27 mouse cellular contexts compared by ENCODE assay signal in the genomic region with DNA sequence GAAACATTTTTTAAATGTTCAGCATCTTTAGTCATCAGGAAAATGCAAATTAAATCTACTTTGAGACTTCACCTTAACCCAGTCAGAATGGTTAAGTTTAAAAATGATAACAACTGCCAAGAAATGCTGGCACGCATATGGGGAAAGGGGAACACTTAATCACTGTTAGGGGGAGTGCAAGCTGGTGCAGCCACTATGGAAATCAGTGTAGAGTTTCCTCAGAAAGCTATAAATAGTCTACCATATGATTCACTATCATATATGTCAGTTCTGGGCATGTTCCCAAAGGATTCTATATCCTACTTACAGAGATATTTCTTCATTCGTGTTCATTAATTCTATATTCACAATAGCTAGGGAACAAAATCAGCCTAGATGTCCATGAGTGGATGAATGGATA.
A peak's percentile ranks its signal among the peaks of the same experiment; 100 is the strongest.
DNase-seq lines count a peak whose midpoint lies in the region; ATAC-seq and TF ChIP-seq lines count a peak whose summit lies in the region.
"Had no signal": no experiment of that assay in that cellular context is flagged by ENCODE, and none has a peak within 500 bp of the region (broad histone marks: within the 10 kb centered on the region; RNA-seq: fewer than 3 reads in every experiment).

No protein-coding gene starts in this region.

- no peaks in the 10 kb centered on the region for H3K4me1 ChIP-seq in lung, embryonic 16.5 days (replicated peaks; ENCODE audit: control insufficient read depth, insufficient read depth, low read length)
- H3K4me1 ChIP-seq: heart, embryonic 13.5 days; hindbrain, embryonic 13.5 days; limb, embryonic 12.5 days; liver, embryonic 12.5 days; neural tube, embryonic 13.5 days had no signal

- 51% methylated on average over 2 of the region's 2 CpGs for WGBS in lung, embryonic 16.5 days

- H3K27ac ChIP-seq in lung, embryonic 16.5 days (ENCODE audit: low read length): no peak overlapping the region
- H3K27ac ChIP-seq: heart, adult 2 months; heart, embryonic 13.5 days; hindbrain, embryonic 13.5 days; limb, embryonic 12.5 days; liver, embryonic 12.5 days; neural tube, embryonic 13.5 days had no signal

- H3K27me3 ChIP-seq in lung, embryonic 16.5 days (ENCODE audit: control insufficient read depth, insufficient read depth, low read depth, low read length): no peaks in the 10 kb centered on the region
- H3K27me3 ChIP-seq: heart, embryonic 13.5 days; hindbrain, embryonic 13.5 days; limb, embryonic 12.5 days; liver, embryonic 12.5 days; neural tube, embryonic 13.5 days had no signal

- H3K4me3 ChIP-seq in lung, embryonic 16.5 days (ENCODE audit: low read length): no peak overlapping the region
- H3K4me3 ChIP-seq: heart, adult 2 months; heart, embryonic 13.5 days; hindbrain, embryonic 13.5 days; limb, embryonic 12.5 days; liver, embryonic 12.5 days; myocyte; neural tube, embryonic 13.5 days had no signal

- no peak overlapping the region for H3K4me2 ChIP-seq in lung, embryonic 16.5 days (ENCODE audit: low read depth, low read length)
- H3K4me2 ChIP-seq: heart, embryonic 13.5 days; hindbrain, embryonic 13.5 days; limb, embryonic 12.5 days; liver, embryonic 12.5 days; neural tube, embryonic 13.5 days had no signal

- H3K9ac ChIP-seq in lung, embryonic 16.5 days (ENCODE audit: low read length): no peak overlapping the region
- H3K9ac ChIP-seq: heart, embryonic 13.5 days; hindbrain, embryonic 13.5 days; limb, embryonic 12.5 days; liver, embryonic 12.5 days; neural tube, embryonic 13.5 days had no signal

- H3K9me3 ChIP-seq in lung, embryonic 16.5 days (ENCODE audit: control insufficient read depth, low read length): no peaks in the 10 kb centered on the region
- H3K9me3 ChIP-seq: liver, embryonic 12.5 days had no signal

- DNase-seq in frontal cortex, adult 2 months (ENCODE audit: extremely low spot score in 1 of 2, low spot score in 1 of 2): peak; percentile 41 to 78
- no peak for DNase-seq in frontal cortex, postnatal 14 days (ENCODE audit: low spot score in 2 of 2)
- no peak for DNase-seq in lung, postnatal 25 days (ENCODE audit: low spot score)
- DNase-seq in brain, embryonic 14.5 days (ENCODE audit: low read depth): peak; percentile 71
- peak; percentile 47 to 53 for DNase-seq in right cerebral cortex, postnatal 10 days (ENCODE audit: low spot score in 2 of 2)
- no peak for DNase-seq in ovary, postnatal 36 days (ENCODE audit: low spot score)
- DNase-seq: adrenal gland, postnatal 25 days; cerebellum, adult 11 months; cerebellum, adult 9-11 months; gastrocnemius, postnatal 25 days; heart, adult 2 months; kidney, adult 18-20 months; kidney, postnatal 4 days; layer of hippocampus, adult 9-11 months; lung, adult 18-20 months; lung, postnatal 4 days; thymus, postnatal 25 days had no signal

- TF ChIP-seq CTCF in brain, embryonic 14.5 days (IDR thresholded peaks at IDR 0.05; ENCODE audit: borderline replicate concordance, extremely low read depth, insufficient read depth, insufficient read length): no peak

- H3K36me3 ChIP-seq in lung, embryonic 16.5 days (ENCODE audit: control insufficient read depth, insufficient read depth, low read length): no peaks in the 10 kb centered on the region
- H3K36me3 ChIP-seq: heart, embryonic 13.5 days; hindbrain, embryonic 13.5 days; limb, embryonic 12.5 days; liver, embryonic 12.5 days; neural tube, embryonic 13.5 days had no signal

- TF ChIP-seq POLR2A in brain, embryonic 14.5 days (IDR thresholded peaks at IDR 0.05; ENCODE audit: borderline replicate concordance, extremely low read depth, insufficient read depth, insufficient read length, poor library complexity, severe bottlenecking): no peak

- ATAC-seq in lung, embryonic 16.5 days (ENCODE audit: low read depth): peak; percentile 49; the same call in 1 of the 2 replicates
- ATAC-seq in megakaryocyte, adult 5-6 weeks (ENCODE audit: poor library complexity, severe bottlenecking): no peak
- ATAC-seq: inflammation-experienced regulatory T-cells, adult 6 months; liver, embryonic 12.5 days; midbrain, embryonic 16.5 days had no signal

Comparison
In these comparisons a context has a peak if more than half of its experiments do, and no peak if none do; other contexts are left out.
1. DNase-seq: peak in frontal cortex, adult 2 months (2 of 2), brain, embryonic 14.5 days (single experiment) and right cerebral cortex, postnatal 10 days (2 of 2); none in frontal cortex, postnatal 14 days (0 of 2), lung, postnatal 25 days (single experiment) and ovary, postnatal 36 days (single experiment).